Mouse (Mus musculus): ENCODE results near the gene Zfp638. TPM values are rescaled to one million over a fixed set of nuclear protein-coding genes. Genes with fewer than 3 reads are reported as not detected.

Zfp638 gene
- polyA plus RNA-seq (2012; rRNA removed; ENCODE audit: low replicate concordance), result 13.2 and 14.7 TPM in 2 replicates

GRCm38 (mm10) chr6:83866954-83867597 lies at the start of gene Zfp638:
TSS of gene Zfp638 (plus strand) at chr6:83867109.

DNA sequence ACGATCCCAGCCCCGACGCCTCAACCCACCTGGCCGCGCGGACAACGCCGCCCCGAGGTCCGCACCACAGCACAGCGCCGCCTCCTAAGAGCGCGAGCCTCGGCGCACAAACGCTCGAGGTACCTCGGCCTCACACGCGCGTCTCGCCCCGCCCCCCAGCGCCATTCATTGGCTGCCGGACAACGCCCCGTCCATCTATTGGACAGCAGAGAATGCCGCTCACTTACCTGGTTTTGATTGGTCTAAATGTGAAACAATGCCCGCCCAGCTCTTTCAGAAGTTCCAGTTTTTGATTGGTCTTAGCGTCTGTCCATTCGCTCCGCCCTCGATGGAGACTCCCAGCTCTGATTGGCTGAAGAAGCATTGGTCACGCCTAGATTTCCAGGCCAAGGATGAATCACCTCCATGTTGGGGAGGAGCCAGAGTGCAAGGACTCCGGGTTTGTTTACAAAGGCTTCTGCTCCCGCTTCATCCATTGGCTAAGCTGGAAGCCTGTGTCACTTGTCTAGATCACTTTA lies 35.2 kb upstream of the Zfp638 start, which contains the start of gene Paip2b:
Gene Paip2b (minus strand): TSS at position 136 of the 518 bp plus-strand sequence.

DNA sequence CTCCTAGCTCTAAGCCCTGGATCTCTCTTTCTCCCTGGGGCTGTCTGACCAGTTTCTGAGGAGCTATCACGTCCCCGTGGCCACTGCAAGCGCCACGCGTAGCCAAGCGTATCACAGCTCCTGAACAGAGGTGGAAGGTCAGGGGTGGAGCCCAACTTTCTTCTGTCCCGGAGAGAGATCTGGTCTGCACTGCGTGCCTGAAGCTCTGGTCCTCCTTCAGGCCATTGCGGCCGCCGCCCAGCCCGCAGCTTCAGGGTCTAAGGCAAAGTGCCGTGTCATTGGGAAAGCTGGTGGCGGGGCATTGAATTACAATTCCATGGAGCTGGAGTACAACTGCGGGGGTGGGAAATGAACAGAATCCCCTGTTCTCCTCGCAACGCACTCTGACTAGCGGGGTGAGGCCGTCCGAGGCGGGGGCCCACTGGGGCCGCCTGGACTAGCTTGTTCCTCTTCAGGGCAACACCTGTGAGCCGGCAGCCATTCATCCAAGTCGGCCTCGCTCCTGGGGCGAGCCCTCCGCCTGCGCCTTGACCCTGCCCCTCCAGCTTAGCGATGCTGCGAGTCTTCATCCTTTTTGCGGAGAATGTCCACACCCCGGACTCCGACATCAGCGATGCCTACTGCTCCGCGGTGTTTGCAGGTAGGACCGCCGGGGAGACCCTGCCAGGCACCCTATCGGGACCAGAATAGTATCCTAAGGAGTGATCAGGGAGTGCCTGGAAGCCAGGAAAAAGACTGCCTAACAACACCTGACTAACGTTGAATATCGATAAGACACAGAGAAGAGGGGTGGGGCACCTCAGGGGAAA lies 141.7 kb downstream of the Zfp638 start, which contains the start of gene Dysf:
Gene Dysf (plus strand): TSS at position 228 of the 809 bp plus-strand sequence.

Other genes with a start within 250 kb of the Zfp638 start
- not detected in 2 replicates for gene Clec4f, start 210.9 kb upstream of the Zfp638 start, polyA plus RNA-seq (2012; rRNA removed; ENCODE audit: low replicate concordance)
- gene Cd207, start 189.3 kb upstream of the Zfp638 start, polyA plus RNA-seq (2012; rRNA removed; ENCODE audit: low replicate concordance), result 0.07 TPM in 1 of 2 replicates, not detected in the other
- gene Vax2, start 155.8 kb upstream of the Zfp638 start, polyA plus RNA-seq (2012; rRNA removed; ENCODE audit: low replicate concordance), result not detected in 2 replicates
- gene Atp6v1b1, start 124.1 kb upstream of the Zfp638 start, polyA plus RNA-seq (2012; rRNA removed; ENCODE audit: low replicate concordance), result not detected in 2 replicates
- gene Ankrd53, start 104.5 kb upstream of the Zfp638 start, polyA plus RNA-seq (2012; rRNA removed; ENCODE audit: low replicate concordance), result not detected in 2 replicates
- 129 and 163 TPM in 2 replicates for gene Tex261, start 91.3 kb upstream of the Zfp638 start, polyA plus RNA-seq (2012; rRNA removed; ENCODE audit: low replicate concordance)
- 31.9 and 33.2 TPM in 2 replicates for gene Nagk, start 72.1 kb upstream of the Zfp638 start, polyA plus RNA-seq (2012; rRNA removed; ENCODE audit: low replicate concordance)
- 12.0 and 14.2 TPM in 2 replicates for gene Paip2b, start 35.4 kb upstream of the Zfp638 start, polyA plus RNA-seq (2012; rRNA removed; ENCODE audit: low replicate concordance)
- gene Dysf, start 141.5 kb downstream of the Zfp638 start, polyA plus RNA-seq (2012; rRNA removed; ENCODE audit: low replicate concordance), result 34.3 and 56.9 TPM in 2 replicates

Data from subcutaneous adipose tissue, adult 2 months (tissue).